Mouse (Mus musculus): ENCODE data around the gene Mgam. TPM values are rescaled to one million over a fixed set of nuclear protein-coding genes. Genes with fewer than 3 reads are reported as not detected.
"Not testable (repeated sequence)": the region's sequence is repeated elsewhere in the genome, so short reads cannot be mapped to it uniquely, and the experiment has no call there.

Mgam gene
- polyA plus RNA-seq, 1 experiment: 362 TPM

GRCm38 (mm10) chr6:40715705-40716104, 87.1 kb downstream of the Mgam start:
- Histone ChIP-seq H3K27me3 (ENCODE audit: control insufficient read depth, insufficient read depth, low read length) (no peaks in the 10 kb centered on the region), H3K36me3 (ENCODE audit: control insufficient read depth, insufficient read depth, low read length) (peaks cover 34% of the 10 kb centered on the region), H3K4me1 (ENCODE audit: control insufficient read depth, insufficient read depth, insufficient read length, low read length) (no peaks in the 10 kb centered on the region), H3K4me3 (ENCODE audit: low read depth, low read length) (no peak overlapping the region), H3K27ac (ENCODE audit: insufficient read depth, low read depth, low read length) (no peak overlapping the region)
- no peak for TF ChIP-seq CTCF (IDR thresholded peaks at IDR 0.05; ENCODE audit: extremely low read depth, insufficient read length, insufficient replicate concordance, low read depth, low read length)
- TF ChIP-seq POLR2A (IDR thresholded peaks at IDR 0.05; ENCODE audit: low read depth, low read length): no peak
- 55% methylated on average over 1 of the region's 1 CpGs for WGBS

GRCm38 (mm10) chr6:40728506-40728905, 99.9 kb downstream of the Mgam start:
- not testable (repeated sequence) for H3K27me3 ChIP-seq (ENCODE audit: control insufficient read depth, insufficient read depth, low read length); H3K27ac ChIP-seq (ENCODE audit: insufficient read depth, low read depth, low read length); H3K4me1 ChIP-seq (ENCODE audit: control insufficient read depth, insufficient read depth, insufficient read length, low read length); H3K4me3 ChIP-seq (ENCODE audit: low read depth, low read length)
- peaks cover 63% of the 10 kb centered on the region for H3K36me3 ChIP-seq (ENCODE audit: control insufficient read depth, insufficient read depth, low read length)
- 77% methylated on average over 4 of the region's 4 CpGs for WGBS

- no peak overlapping the region for H3K4me3 ChIP-seq (ENCODE audit: low read depth, low read length)
- 74% methylated on average over 3 of the region's 3 CpGs for WGBS
- no peaks in the 10 kb centered on the region for H3K4me1 ChIP-seq (ENCODE audit: control insufficient read depth, insufficient read depth, insufficient read length, low read length)
- H3K27ac ChIP-seq (ENCODE audit: insufficient read depth, low read depth, low read length): no peak overlapping the region
- H3K27me3 ChIP-seq (ENCODE audit: control insufficient read depth, insufficient read depth, low read length): no peaks in the 10 kb centered on the region
- TF ChIP-seq POLR2A (IDR thresholded peaks at IDR 0.05; ENCODE audit: low read depth, low read length) (no peak), CTCF (IDR thresholded peaks at IDR 0.05; ENCODE audit: extremely low read depth, insufficient read length, insufficient replicate concordance, low read depth, low read length) (no peak)
- peaks cover 65% of the 10 kb centered on the region for H3K36me3 ChIP-seq (ENCODE audit: control insufficient read depth, insufficient read depth, low read length)
These were observed 110.9 kb downstream of the Mgam start for GRCm38 (mm10) chr6:40739545-40739944.

- not testable (repeated sequence) for H3K4me3 ChIP-seq (ENCODE audit: low read depth, low read length); H3K4me1 ChIP-seq (ENCODE audit: control insufficient read depth, insufficient read depth, insufficient read length, low read length); H3K27me3 ChIP-seq (ENCODE audit: control insufficient read depth, insufficient read depth, low read length); H3K27ac ChIP-seq (ENCODE audit: insufficient read depth, low read depth, low read length)
- WGBS: 89% methylated on average over 6 of the region's 6 CpGs
- peaks cover 72% of the 10 kb centered on the region for H3K36me3 ChIP-seq (ENCODE audit: control insufficient read depth, insufficient read depth, low read length)
These were observed 120.4 kb downstream of the Mgam start for GRCm38 (mm10) chr6:40749030-40749429.

DNA sequence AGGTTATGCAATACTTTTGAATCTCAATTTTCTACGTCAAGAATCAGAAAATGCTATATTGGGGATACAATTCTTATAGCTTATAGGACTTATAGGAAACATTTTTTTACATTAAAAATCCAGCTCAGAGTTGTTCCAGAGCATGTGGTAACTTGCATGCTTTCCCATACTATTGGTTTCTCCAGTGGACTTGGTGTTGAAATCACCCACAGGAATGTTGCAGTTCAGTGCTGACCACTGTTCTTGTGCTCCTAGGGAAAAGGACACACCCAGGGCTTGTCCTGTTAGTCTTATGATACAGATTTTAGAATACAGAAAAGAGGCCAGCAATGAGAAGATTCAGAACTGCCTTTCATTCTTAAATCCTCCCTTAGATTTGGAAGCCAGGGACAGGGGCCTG, 127.3 kb downstream of the Mgam start:
- no peaks in the 10 kb centered on the region for H3K27me3 ChIP-seq (ENCODE audit: control insufficient read depth, insufficient read depth, low read length)
- H3K36me3 ChIP-seq (ENCODE audit: control insufficient read depth, insufficient read depth, low read length): peaks cover 63% of the 10 kb centered on the region
- H3K4me3 ChIP-seq (ENCODE audit: low read depth, low read length): no peak overlapping the region
- no peak overlapping the region for H3K27ac ChIP-seq (ENCODE audit: insufficient read depth, low read depth, low read length)
- 92% methylated on average over 1 of the region's 1 CpGs for WGBS
- no peaks in the 10 kb centered on the region for H3K4me1 ChIP-seq (ENCODE audit: control insufficient read depth, insufficient read depth, insufficient read length, low read length)
- TF ChIP-seq POLR2A (IDR thresholded peaks at IDR 0.05; ENCODE audit: low read depth, low read length): no peak
- no peak for TF ChIP-seq CTCF (IDR thresholded peaks at IDR 0.05; ENCODE audit: extremely low read depth, insufficient read length, insufficient replicate concordance, low read depth, low read length)

DNA sequence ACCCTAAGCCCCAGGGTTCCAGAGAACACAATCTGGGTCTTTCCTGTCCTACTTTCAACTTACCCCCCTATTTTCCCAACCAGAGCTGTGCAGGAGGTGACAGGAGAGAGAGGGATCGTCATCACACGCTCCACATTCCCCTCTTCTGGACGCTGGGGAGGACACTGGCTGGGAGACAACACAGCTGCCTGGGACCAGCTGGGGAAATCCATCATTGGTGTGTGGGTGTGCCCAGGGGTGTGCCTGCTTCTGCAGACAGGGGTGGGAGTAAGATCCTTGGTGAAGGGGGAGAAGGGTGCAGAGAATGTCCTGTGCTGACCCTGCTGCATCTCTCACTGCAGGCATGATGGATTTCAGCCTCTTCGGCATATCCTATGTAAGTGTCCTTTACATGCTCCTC, 128.7 kb downstream of the Mgam start:
- not testable (repeated sequence) for H3K27me3 ChIP-seq (ENCODE audit: control insufficient read depth, insufficient read depth, low read length); H3K27ac ChIP-seq (ENCODE audit: insufficient read depth, low read depth, low read length); H3K4me1 ChIP-seq (ENCODE audit: control insufficient read depth, insufficient read depth, insufficient read length, low read length); H3K4me3 ChIP-seq (ENCODE audit: low read depth, low read length)
- 85% methylated on average over 4 of the region's 4 CpGs for WGBS
- H3K36me3 ChIP-seq (ENCODE audit: control insufficient read depth, insufficient read depth, low read length): peaks cover 66% of the 10 kb centered on the region

GRCm38 (mm10) chr6:40774656-40775055, 146.0 kb downstream of the Mgam start:
- no peak for TF ChIP-seq POLR2A (IDR thresholded peaks at IDR 0.05; ENCODE audit: low read depth, low read length)
- no peak for TF ChIP-seq CTCF (IDR thresholded peaks at IDR 0.05; ENCODE audit: extremely low read depth, insufficient read length, insufficient replicate concordance, low read depth, low read length)
- Histone ChIP-seq H3K4me3 (ENCODE audit: low read depth, low read length) (no peak overlapping the region), H3K4me1 (ENCODE audit: control insufficient read depth, insufficient read depth, insufficient read length, low read length) (no peaks in the 10 kb centered on the region), H3K27me3 (ENCODE audit: control insufficient read depth, insufficient read depth, low read length) (no peaks in the 10 kb centered on the region), H3K27ac (ENCODE audit: insufficient read depth, low read depth, low read length) (no peak overlapping the region), H3K36me3 (ENCODE audit: control insufficient read depth, insufficient read depth, low read length) (no peaks in the 10 kb centered on the region; the same call in 1 of the 2 replicates)
- 91% methylated on average over 3 of the region's 3 CpGs for WGBS

GRCm38 (mm10) chr6:40778458-40778857, 149.8 kb downstream of the Mgam start:
- no peaks in the 10 kb centered on the region for H3K36me3 ChIP-seq (ENCODE audit: control insufficient read depth, insufficient read depth, low read length)
- H3K27ac ChIP-seq (ENCODE audit: insufficient read depth, low read depth, low read length): no peak overlapping the region
- H3K27me3 ChIP-seq (ENCODE audit: control insufficient read depth, insufficient read depth, low read length): no peaks in the 10 kb centered on the region
- TF ChIP-seq CTCF (IDR thresholded peaks at IDR 0.05; ENCODE audit: extremely low read depth, insufficient read length, insufficient replicate concordance, low read depth, low read length) (no peak), POLR2A (IDR thresholded peaks at IDR 0.05; ENCODE audit: low read depth, low read length) (no peak)
- WGBS: 24% methylated on average over 4 of the region's 4 CpGs
- H3K4me3 ChIP-seq (ENCODE audit: low read depth, low read length): no peak overlapping the region
- H3K4me1 ChIP-seq (ENCODE audit: control insufficient read depth, insufficient read depth, insufficient read length, low read length): no peaks in the 10 kb centered on the region

Data from small intestine, adult 2 months (tissue).